Mouse (Mus musculus): Measurements from ENCODE around the gene Mis12.

DNA sequence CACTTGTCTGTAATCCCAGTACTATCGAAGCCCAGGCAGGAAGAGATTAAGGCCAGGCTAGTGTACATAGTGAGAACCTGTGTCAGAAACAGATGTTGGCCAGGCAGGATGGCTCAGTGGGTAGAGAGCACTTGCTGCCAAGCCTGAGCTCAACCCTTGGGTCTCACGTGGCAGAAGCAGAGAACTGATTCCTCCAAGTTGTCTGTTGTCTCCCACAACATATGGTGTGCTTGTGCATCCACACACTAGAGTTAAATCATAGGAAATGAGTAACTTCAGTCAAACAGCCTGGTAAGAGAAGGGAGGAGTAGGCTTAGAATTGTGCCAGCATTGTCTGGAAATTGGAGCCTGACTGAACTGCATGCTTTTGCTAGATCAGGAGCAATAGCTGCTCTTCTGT is 44.2 kb upstream of the Mis12 start:
- TF ChIP-seq MYOD1 (IDR thresholded peaks at IDR 0.05; ENCODE audit: control insufficient read depth, insufficient read length, low read depth) (no peak), CTCF (IDR thresholded peaks at IDR 0.05; ENCODE audit: control insufficient read depth, insufficient read depth, insufficient read length) (no peak), CEBPB (IDR thresholded peaks at IDR 0.05; ENCODE audit: low read depth) (no peak)

Measured in C2C12 (cell line).